Mouse (Mus musculus) E14TG2a.4 (cell line): ENCODE measurements around the gene Rnf227.

Experiments
- CTCF ChIP-seq: conservative IDR thresholded peaks from 2 replicates; pipeline ENCODE4 v1.5.1; 2014; ENCODE audit warnings: low read length
- NANOG ChIP-seq: IDR thresholded peaks from 2 replicates; pipeline ENCODE4 v1.6.1; 2014; ENCODE audit warnings: borderline replicate concordance, low read length, mixed read lengths

GRCm38 (mm10) chr11:69311266-69311665 lies 29.0 kb upstream of the Rnf227 start:
- no peak for TF ChIP-seq CTCF
- no peak for TF ChIP-seq NANOG
